Mouse (Mus musculus): ENCODE results near the gene Nox1.
"Not testable (repeated sequence)": the region's sequence is repeated elsewhere in the genome, so short reads cannot be mapped to it uniquely, and the experiment has no call there.

Gene Nox1

DNA sequence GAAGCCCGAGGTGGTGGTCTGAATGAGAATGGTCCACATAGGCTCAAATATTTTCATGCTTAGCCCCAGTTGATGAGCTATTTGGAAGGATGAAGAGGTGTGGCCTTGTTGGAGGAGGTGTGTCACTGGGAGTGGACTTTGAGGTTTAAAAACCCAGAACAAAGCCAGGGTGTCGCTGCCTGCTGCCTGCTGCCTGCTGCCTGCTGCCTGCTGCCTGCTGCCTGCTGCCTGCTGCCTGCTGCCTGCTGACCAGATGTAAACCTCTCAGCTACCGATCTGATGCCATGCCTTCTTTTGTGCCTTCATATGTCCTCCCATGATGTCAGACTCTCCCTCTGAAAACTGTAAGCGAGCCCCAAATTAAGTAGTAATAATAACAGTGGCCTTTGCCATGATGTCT lies at the start of gene Nox1:
Gene Nox1 (minus strand): TSS at position 101 of the 400 bp plus-strand sequence.
- DNase-seq (ENCODE audit: low read depth, low spot score) = no peak

DNA sequence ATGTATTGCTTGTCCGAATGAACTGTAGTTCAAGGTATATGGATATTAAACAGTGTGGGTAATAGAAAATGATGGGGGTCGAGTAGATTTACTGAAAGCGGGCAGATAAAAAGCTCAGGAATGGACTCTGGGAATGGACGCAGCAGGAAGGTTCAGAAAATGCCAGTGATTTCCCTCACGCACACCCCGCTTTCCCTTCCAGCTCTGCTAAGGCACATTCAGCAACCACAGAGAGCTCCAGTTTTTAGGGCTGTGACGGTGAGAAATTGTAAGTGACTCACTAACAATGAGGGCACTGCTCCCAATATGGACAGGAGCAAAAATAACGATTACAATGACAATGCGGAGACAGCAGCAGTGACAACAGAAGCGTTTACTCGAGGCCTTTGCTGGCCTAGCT lies 40.4 kb upstream of the Nox1 start:
- DNase-seq (ENCODE audit: low read depth, low spot score) = no peak

DNA sequence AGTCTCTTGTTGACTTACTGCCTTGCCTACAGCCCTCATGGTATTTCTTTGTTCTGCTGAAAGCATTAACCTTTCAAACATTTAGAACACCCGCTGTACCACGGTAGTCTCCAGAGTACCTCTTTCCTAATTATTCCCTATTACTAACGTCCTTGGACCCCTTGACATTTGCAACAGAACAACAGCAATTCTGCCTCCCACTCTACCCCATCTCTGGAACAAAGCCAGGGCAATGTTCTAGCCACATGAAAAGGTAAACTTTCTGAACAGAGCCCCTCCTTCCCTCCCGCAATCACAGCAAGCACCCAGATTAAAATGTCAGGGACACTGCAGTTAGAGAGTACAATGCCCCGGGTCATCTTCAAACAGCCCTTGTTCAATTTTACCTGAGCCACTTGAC lies 39.4 kb upstream of the Nox1 start:
- DNase-seq (ENCODE audit: low read depth, low spot score) = no peak

DNA sequence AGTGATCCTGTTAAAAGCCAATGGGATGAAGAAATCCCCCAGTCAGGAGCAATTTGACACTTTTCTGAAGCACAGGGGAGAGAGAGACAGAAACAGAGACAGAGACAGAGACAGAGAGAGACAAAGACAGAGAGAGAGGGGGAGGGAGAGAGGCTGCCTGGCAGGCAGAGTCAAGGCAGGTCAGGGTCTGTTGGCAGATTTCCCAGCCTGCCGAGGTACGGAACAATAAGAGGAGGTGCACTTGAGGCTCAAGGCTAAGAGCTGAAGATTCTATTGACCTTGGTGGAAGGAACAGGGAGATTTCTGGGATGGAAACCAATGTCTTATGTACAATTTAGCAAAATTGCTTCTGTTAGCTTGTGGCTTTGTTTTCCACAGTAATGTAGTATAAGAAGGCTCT lies 26.4 kb upstream of the Nox1 start:
- no peak for DNase-seq (ENCODE audit: low read depth, low spot score)

DNA sequence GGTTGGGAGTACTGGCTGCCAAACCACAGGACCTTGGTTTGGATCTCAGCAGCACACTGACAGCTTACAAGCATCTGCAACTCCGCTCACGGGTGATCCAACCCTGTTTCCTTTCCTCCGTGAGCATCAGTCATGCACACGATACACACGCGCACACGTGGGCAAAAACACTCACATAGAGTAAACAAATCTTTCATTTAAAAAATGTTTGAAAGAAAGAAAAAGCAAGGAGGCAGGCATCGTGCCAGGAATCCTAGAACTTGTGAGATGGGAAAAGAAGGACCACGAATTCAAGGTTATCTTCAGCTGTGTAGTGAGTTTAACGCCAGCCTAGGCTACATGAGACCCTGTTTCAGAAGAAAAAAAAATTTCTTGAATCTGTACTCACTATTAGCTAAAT lies 24.2 kb upstream of the Nox1 start:
- DNase-seq (ENCODE audit: low read depth, low spot score) = no peak

DNA sequence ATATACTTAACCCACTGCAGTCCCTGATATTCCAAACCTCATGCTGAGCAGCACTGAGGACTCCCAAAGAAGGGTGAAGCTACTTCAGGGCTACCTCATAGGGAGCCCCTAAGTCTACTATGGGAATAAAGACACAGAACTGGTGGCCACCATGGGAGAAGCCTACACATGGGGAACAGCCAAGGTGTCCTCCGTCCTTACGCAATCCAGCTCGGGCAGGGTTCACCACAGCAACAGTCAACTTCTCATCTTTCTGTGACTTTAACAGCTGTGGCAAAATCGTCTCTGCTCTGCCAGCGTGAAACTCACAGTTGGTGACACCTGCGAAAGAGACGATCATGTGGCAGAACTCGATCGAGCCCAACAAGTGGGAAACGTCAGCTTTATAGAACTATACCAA lies 16.5 kb upstream of the Nox1 start:
- DNase-seq (ENCODE audit: low read depth, low spot score) = peak; percentile 16

DNA sequence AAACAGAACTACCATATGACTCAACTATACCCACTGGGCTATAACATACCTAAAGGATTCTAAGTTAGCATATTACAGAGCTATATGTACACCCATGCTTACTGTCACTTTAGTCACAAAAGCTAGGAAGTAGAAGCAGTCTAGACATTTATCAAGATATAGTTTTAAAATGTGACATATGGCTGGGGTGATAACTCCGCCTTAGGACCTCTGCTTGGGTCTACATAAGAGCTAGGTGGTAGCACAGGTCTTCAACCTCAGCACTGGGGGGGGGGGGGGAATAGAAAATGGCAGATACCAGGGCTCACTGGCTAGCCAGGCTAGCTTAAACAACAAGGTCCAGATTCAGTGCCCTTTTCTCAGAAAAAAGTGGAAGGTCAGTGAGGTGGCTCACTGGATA lies 11.3 kb upstream of the Nox1 start:
- no peak for DNase-seq (ENCODE audit: low read depth, low spot score)

DNA sequence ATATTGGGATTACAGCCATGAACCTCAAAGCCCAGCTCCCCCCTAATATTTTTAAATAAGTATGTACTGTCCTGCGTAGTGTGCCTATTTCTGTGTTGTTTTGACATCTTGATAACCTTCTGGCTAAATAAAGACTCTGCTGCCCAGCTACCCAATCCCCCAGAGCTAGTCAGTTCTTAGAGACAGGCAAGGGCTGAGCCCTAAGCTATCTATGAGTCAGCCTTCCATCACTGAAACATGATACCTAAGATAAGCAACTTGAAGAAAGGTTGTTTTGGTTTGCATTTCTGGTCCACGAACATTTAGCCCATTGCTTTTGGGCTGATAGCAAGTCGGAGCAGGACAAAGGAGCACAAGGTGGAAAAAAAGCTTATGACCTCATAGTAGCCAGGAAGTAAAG lies 1.1 kb downstream of the Nox1 start:
- DNase-seq (ENCODE audit: low read depth, low spot score) = no peak

DNA sequence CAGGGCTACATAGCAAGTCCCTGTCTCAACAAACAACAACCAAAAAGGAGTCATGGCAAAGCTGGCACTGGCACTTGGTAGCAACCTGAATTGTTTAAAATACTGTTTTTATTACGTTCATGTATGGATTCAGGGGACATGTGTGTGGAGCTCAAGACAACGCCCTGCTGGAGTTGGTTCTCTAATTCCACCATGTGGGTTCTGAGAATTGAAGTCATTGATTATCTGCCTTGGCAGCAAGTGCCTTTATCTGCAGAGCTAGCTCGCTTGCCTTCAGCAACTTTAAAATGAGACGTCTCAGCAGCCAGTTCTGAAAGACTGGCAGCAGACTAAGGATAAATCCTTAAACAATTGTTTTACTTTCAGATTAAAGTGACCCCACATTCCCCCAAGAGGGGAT lies 3.6 kb downstream of the Nox1 start:
- DNase-seq (ENCODE audit: low read depth, low spot score) = no peak

DNA sequence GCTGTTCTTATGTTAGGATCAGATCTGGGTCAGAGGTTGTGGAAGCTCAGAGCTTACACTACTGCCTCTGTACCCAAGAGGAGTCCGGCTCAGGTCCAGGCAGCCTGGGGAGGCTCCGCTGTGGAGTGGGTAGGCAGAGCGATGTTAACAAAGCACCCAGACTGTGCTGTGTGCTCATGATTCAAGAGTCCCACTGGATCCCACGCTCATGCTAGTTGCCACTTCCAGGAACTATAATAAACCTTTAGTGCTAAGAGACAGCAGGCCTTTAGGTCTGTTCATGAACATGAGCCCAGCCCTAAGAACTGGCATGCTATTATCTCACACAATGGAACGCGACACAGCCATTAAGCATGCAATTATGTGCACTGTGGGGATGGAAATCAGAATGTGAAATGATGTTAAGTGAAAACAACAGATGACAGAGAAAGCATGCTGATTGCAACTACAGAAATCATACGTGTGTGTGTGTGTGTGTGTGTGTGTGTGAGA lies 10.6 kb downstream of the Nox1 start:
- no peak for DNase-seq (ENCODE audit: low read depth, low spot score)

DNA sequence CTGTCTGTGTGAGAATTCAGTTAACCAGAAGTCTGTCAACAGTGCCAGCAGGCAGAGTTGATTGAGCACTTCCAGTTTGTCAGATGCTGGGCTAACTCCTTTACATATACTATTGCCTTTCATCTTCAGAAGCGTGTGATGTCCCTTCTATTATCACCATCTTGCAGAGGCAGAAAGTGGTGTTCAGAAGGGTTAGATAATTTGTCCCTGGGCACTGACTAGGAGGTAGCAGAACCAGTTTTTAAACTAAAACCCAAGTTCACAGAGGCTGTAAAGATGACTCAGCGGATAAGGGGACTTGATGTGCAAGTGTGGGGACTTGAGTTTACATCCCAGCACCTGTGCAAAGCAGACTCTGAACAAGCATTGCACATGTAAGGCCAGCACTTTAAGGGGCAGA lies 13.3 kb downstream of the Nox1 start:
- no peak for DNase-seq (ENCODE audit: low read depth, low spot score)

DNA sequence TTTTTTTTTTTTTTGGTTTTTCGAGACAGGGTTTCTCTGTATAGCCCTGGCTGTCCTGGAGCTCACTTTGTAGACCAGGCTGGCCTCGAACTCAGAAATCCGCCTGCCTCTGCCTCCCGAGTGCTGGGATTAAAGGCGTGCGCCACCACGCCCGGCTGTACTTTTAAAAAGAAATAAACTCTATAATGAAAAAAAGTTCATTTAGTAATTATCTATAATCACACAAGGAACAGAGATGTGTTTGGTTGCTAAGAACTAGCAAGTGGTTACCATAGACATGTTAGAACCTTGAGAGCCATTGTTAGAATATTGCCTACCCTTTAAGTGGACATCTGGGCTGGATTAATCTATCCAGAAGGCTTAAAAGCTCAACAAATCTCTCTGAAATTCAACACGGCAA lies 34.6 kb downstream of the Nox1 start, which contains the start of gene Arl13a:
Gene Arl13a (plus strand): TSS at position 301 of the 400 bp plus-strand sequence.
- not testable (repeated sequence) for DNase-seq (ENCODE audit: low read depth, low spot score)

DNA sequence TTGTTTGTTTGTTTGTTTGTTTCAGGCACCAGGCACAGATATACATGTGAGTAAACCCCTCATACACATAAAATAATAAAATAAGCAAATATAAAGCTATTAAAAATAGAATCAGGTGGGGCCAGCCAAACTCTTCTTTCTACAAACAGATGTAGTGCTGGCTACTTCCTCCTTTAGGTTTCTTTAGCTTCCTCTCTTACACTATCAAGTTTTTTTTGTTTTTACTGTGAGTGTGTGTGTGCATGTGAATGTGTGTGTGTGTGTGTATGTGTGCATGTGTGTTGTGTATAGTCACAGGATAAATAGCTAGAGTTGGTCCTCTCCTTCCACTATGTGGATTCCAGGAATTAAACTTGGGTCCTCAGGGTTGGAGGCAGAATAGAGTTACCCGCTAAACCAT lies 47.1 kb downstream of the Nox1 start:
- DNase-seq (ENCODE audit: low read depth, low spot score) = no peak

DNA sequence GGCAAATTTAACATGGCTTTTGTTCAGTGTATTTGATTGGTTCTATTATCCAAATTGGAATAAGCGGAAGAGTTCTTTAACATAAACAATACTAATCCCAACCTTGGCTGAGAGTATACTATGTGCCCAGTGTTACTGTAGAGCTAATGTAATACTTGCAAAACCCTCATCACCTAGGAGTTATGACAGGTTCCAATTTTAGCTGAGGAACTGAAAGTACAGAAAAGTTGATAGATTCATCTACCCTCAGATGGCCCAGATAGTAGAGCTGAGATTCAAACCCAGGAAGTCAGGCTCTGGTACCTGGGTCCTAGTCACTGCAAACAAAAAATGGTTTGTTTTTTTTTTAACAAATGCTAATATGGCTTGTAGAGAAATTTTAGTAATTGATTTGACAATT lies 51.2 kb downstream of the Nox1 start:
- no peak for DNase-seq (ENCODE audit: low read depth, low spot score)

DNA sequence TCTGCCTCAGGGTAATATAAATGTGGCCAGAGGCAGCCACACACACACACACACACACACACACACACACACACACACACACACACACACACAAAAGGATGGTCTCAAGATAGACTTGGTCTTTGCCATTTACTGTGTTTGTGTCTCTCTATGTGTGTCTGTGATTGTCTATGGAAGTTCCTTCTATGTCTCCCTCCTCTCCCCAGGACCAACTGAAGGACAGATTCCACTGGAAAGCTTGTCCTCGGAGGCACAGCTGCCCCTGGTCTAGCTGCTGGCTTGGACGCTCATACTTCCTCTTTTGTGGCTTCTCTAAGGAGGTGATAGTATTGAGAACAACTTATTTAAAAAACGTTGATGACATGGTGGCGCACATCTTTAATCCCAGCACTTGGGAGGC lies 58.3 kb downstream of the Nox1 start:
- DNase-seq (ENCODE audit: low read depth, low spot score) = no peak

DNA sequence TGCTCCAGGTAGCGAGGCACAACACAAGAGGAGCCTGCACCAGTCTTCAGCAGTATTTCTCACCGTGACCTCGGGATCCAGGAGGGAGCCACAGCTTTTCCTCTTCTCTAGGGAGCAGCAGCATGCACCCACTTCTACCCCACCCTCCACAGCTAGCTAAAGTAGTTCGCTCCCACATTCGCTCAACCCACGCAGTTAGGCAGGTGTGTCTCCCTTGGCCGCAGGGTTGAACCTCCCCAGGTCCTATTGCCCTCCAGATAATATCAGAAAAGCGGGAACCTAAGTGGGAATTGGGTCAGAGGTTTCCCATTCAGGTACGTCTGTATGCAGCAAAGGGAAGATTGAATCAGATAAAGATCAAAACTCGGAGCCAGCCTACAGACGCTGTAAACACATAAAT lies 58.9 kb downstream of the Nox1 start:
- DNase-seq (ENCODE audit: low read depth, low spot score) = no peak

DNA sequence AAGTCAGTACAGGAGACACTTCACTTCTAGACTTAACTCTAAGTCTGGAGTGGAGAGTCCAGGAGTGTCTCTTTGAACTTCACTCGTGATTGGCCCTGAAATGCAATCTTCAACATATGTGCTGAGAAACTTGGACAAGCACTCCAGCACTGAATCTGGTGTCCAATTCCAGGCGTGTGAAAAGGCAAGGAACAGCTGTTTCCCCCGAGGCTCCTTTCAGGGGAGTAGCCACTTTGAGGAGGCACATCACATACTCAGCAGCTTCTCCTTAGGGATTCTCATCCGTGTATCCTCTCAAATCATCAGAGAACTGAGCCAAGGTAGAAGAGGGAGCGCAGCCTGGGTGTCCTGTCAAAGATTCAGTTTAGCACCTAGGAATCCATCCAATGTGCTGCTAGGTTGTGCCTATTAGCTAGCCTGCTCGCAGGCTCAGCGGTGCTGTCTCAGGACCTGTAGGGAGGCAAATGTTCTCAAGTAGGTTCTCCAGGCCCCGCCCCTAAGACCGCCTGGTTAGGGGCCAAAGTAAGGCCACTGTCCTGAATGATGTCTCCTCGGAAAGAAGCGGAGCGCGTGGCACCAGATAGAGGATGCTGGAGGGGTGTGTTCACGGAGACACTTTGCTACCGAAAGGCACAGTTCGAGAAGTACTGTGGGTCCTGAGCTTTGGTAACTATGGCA lies 59.6 kb downstream of the Nox1 start, which contains the start of gene Xkrx:
Gene Xkrx (minus strand): TSS at position 34 of the 678 bp plus-strand sequence.
- no peak for DNase-seq (ENCODE audit: low read depth, low spot score)

DNA sequence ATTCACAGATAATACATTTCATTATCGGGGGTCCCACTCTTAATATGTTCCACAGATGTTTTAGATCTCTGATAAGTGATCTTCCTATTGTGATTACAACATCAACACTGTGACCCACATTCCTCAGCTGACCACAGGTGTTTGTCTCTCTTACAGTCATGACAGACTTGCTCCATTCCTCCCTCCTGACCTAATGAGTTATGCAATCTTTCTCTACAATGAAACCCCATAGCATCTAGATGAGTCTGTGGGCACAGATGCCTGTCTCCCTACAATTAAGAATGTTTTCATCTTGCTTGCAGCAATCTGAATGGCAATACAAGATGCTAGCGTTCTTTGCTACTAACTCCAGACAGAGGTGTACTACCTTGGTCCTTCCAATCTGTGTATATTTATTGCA lies 61.3 kb downstream of the Nox1 start:
- no peak for DNase-seq (ENCODE audit: low read depth, low spot score)

DNA sequence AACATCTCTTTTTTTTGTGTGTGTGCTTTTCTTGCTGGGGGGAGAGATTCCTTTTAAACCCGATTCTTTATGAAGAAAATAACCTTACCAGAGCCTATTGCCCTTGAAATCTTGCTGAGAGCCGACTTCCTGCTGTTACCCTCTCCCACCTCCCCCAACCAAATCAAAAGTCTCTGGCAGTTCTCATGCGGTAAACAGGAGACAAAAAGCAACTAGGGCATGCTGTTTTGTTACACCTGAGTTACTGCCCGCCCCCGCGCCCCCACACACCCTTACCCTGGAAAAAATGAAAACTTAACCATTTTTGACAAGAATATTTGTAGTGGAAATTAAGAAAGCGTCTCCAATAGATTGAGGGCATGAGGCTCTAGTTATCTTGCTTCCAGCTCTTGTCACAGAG lies 63.6 kb downstream of the Nox1 start:
- no peak for DNase-seq (ENCODE audit: low read depth, low spot score)

DNA sequence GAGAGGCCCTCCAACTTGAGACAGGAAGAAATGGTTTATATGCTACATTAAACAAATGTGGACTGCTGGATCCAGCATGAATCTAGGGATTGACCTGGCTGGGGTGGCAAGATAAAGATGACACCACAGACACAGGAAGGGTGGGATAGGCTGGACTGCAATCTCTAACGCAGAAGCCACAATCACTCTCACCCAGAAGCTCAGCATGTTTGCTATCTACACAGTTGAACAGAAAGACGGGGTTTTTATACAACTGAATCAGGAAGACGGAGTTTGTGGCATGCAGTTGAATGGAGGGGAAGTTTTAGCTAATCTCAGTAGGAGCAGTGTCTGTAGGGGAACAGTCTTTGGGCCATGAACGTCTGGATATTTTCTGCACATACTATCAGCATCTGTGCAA lies 79.8 kb downstream of the Nox1 start:
- no peak for DNase-seq (ENCODE audit: low read depth, low spot score)

DNA sequence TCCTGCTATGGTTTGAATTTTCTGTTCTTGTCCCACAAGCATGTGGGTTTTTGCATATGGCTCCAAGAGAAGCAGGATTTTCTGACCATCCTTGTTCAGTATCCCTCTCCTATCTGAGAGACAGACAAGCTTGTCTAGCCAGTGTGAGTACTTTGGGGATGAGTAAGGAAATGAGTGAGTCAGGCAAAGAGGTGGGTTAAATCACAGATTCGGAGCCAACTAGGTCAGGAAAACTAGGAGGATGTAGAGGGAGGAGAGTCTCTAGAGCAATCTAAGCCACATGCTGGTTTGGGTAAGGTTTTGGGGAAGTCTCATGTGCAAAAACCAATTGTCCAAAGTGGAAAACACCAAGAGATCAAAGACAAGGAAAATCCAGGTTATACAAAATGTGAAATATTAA lies 80.2 kb downstream of the Nox1 start:
- DNase-seq (ENCODE audit: low read depth, low spot score) = no peak

DNA sequence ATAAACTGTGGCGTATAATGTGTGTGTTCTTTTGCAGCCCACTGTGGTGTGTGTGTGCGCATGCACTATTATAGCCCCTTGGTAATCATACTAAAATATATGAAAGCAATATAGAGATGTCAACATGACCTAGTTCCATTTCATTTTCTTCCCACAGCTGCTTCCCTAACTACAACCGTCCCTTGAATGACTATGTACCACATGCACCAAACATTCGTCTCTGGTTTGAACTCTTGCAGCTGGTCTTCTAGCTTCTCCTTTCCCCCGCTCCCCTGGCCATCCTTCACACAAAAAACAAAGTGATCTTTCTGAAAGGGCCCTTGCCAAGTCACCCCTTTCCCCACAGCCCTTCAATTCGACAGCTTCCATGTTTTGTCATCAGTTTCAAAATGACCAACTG lies 81.7 kb downstream of the Nox1 start:
- DNase-seq (ENCODE audit: low read depth, low spot score) = no peak

DNA sequence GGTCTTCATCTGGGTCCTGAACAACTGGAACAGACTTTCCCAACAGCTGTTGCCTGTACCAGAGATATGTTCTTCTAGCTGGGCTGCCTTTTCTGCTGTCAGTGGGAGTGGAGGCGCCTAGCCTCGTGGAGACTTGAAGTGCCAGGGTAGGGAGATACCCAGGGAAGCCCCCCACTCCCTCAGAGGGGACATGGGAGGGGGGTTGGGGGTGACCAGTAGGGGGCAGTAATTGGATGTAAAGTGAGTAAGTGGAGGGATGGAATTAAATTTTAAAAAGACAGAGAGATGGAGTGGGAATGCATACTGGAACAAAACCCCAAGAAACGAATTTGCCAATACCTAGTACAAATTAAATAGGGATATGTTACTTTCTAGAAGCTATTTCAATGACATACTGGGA lies 87.9 kb downstream of the Nox1 start:
- DNase-seq (ENCODE audit: low read depth, low spot score) = no peak

DNA sequence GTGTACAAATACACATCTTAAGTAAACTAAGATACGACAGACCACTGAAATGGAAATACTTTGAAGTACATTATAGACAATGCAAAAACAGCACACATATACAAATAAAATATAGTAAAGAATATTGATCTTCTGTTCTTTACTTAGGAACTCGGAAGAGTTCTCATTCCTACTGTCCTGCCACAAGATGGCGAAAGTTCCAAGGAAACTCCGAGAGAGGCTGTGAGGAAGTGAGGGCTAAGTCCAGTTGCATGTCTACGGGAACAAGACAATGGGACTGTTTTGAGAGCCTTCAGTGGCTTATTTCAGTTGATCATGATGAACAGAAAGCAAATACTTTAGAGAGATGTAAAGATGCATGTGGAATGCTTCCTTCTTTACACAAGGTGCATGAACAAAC lies 89.5 kb downstream of the Nox1 start:
- DNase-seq (ENCODE audit: low read depth, low spot score) = no peak

All from skeletal muscle tissue, adult 2 months (tissue).